Mouse (Mus musculus) frontal cortex, adult 2 months (tissue): ENCODE results near the gene Tmem200b. TPM values are rescaled to one million over a fixed set of nuclear protein-coding genes. Genes with fewer than 3 reads are reported as not detected.

ENCODE experiments used
- DNase-seq, 2 experiments: peaks; one replicate each; pipeline ENCODE4 v3.0.0; 2022; ENCODE audit warnings: low spot score in 1 of 2; ENCODE audit errors: extremely low spot score in 1 of 2
- polyA plus RNA-seq: library from polyadenylated mRNA; depleted of rRNA; stranded (reverse); fragments of >200 nt; gene quantifications from 2 replicates; pipeline ENCODE4 v1.2.3, GENCODE M21; 2012; rRNA removed

The Tmem200b gene
- polyA plus RNA-seq = 3.4 and 5.2 TPM in 2 replicates

DNA sequence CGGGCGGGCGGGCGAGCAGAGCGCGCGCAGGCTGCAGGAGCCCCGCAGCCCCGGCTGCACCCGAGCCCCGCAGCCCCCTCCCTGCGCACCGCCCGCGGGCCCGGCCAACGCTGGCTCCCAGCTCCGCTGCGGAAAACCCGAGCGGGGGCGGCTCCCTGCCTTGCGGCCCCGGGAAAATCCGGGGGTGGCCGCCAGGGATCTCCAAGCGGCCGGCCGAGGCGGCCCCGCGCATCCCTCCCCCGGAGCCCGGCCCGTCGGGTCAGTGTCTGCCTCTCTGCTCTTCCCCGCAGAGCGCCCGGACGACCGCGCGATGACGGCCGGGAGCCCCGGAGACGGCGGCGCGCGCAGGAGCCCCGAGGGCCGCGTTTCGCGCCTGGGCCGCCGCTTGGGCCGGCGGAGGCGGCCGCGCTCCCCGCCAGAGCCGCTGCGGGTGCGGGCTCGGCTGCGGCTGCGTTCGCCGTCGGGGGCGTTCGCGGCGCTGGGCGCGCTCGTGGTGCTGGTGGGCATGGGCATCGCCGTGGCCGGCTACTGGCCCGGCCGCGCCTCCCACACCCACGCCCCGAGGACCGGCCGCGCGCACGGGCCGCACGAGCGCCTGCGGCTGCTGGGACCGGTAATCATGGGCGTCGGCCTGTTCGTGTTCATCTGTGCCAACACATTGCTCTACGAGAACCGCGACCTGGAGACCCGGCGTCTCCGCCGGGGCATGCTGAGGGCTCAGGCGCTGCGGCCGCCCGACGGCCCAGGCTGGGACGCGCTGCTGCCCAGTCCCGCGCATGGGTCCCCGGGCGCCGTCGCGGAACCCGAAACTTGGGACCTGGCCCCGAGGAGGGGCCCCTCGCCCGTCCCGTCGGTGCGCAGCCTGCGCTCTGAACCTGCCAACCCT is at the start of gene Tmem200b:
Tmem200b (plus strand) TSS at position 311 of the 886 bp plus-strand sequence.
- DNase-seq = no peak

DNA sequence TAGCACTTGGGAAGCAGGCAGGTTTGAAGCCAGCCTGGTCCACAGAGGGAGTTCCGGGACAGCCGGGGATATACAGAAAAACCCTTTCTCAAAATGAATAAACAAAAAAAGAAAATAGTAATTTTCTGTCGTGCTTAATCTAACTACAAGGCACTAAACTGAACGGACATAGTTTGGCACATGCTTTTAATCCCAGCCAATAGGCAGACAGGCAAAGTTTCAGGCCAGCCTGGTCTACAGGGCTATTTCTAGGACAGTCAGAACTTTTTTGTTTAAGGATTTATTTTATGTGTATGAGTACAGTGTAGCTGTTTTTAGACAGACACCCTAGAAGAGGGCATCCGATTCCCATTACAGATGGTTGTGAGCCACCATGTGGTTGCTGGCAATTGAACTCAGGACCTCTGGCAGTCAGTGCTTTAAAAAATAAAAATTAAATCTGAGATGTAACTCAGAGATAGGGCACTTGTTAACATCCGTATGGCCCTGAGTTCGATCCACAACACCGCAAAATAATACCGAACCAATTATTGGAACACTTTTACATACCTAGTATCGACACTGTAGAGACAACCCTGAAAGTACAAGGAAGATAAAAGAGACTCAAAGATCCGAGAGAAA is 48.8 kb upstream of the Tmem200b start:
- DNase-seq = peak in 1 of 2 experiments; percentile 11

- DNase-seq = peak; percentile 84 to 90
Measured at GRCm38 (mm10) chr4:131873293-131874168, 48.0 kb upstream of the Tmem200b start, which contains the start of gene Srsf4. Gene Srsf4 (plus strand): TSS chr4:131873617.

DNA sequence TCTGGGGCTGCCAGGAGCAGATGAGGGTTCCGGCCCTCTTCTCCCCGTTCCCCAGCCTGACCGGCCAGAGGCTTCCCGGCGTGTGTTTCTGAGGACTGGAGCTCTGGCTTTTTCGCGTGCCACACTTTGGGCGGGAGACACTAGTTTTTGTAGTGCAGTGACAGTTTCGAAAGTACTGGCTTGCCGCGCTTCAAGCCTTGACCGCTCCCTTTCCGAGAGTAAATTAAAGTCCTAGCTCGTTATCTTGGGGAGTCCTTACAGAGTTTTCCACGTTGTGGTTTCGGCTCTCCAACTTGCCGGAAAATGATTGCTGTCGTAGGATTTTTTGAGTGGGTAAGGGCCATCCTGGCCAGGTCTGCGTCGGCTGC is 47.4 kb upstream of the Tmem200b start:
- no peak for DNase-seq

DNA sequence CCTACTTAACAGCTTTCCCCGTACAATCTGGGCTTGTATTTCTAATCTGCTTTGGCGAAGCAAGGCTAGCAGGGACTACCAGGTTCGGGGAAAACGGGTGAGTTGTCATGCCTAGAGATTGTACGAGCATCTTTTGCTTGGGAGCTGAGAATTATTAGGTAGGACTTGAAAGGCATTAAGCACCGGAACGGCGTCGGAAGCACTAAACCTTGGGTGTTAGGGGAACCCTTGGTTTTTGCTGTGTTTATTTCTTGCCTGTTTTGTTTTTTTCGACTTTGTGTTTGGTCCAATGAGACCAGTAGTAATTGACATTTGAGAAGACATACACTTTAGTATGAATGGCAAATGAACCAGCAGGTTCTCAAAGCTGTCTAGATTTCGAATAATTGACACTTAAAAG is 47.0 kb upstream of the Tmem200b start:
- no peak for DNase-seq

DNA sequence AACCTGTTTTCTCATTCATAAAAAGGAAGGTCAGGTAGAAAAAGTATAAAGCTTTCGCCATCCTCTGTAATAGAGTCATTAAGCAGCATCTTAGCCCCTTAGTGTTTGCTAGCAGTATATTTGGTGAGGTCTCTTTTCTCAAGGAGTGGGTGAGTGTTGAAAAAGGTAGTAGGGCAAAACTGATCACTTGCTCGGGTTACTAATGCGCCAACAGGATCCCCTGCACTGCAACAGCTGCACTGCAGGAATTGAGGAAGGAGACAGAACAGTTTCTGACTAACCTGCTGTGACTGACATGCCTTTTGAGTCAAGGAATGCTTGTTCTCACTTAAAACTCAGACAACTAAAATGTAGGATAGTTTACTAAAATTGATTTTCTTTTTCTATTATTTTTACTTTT is 46.3 kb upstream of the Tmem200b start:
- DNase-seq = no peak

DNA sequence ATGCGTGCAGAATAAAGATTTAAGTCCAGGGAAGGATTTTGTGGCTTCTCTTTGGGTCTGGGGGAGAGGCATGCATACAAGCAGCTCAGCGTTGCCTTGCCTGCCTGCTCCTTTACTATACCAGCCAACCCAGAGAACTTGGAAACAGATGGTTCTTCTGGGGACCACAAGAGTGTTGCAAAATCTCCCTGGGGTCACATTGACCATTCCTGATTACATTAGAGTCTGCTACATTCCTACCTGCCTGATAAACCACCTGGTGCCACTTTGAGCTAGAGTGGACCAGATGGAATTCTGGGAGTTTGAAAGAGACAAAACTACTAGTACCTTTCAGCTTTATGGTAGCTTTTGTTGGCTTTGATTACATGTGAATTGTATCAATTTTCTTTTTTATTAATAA is 44.7 kb upstream of the Tmem200b start:
- no peak for DNase-seq

GRCm38 (mm10) chr4:131879692-131880091 is 41.9 kb upstream of the Tmem200b start:
- no peak for DNase-seq

DNA sequence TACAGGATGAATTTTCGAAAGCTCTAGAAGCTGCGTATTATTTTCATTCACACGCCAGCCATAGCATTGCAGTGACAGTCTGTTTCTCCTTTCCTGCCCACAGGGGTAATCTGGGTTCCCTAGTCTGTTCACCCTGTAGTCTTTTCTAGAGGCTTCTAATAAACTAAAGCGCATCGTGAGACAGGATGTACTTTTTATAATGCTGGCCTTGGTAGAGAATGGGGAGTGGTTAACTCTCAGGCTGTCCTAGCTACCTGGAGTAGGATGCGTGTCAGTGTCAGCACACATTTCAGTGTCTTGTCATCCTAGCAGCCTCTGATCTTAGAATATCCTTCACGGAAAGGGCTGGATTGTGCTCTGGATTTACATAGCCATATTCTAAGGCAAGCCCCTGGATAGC is 40.3 kb upstream of the Tmem200b start:
- no peak for DNase-seq

DNA sequence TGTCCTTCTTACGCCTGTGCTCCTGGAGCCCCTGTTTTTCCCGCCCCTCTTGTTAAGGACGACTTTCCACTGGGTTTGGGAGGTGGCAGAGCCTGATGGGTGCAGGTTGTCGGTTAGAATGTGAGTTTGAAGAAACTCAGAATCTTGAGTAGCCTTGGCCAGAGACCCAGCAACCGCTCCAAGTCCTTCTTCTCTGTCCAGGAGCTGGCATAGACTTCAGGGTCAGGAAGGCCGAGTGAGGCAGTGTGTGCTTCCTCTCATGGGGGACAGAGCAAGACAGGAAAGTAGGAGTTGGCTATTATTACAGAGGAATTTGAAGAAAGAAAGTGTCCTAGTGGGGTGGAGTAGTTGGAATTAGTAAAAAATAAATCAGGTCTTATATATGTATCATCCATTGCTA is 38.0 kb upstream of the Tmem200b start:
- DNase-seq = no peak

GRCm38 (mm10) chr4:131885376-131885775 is 36.2 kb upstream of the Tmem200b start:
- DNase-seq = no peak

DNA sequence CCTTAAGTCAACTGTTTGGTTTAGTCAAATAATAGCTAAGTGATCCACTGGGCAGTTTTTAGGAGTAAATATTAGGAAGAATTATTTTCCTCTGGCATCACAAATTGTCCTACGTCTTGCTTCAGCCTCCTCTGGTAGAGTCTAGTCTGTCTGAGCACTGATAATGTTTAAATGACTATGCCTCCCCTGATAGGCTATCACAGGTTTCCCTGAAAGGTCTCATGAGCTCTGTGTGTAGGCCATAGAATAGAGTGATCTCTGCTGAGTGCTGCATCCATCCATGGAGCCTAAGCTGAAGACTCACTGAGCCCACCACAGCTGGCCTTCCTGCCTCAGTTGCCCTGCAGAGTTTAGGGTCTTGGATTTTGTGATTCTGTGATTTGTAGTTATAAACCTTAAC is 33.0 kb upstream of the Tmem200b start:
- no peak for DNase-seq

DNA sequence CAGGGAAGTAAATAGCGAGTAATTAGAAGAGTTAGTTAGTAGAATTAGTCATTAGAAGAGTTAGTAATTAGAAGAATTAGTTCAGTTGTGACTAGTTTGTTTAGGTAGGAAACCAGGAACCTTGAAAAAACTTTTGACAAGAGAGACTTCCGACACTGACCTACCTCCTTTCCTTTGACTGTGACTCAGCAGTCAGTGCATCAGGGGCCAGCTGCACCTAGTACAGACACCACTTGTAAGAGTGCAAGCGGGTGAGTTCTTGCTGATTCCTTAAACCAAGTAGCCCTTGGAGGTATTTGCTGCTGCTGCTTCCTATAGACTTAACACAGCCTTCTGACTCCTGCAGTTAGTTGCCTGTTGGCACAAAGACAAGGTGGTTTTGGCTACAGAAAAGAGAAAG is 30.9 kb upstream of the Tmem200b start:
- no peak for DNase-seq

- no peak for DNase-seq
Measured at GRCm38 (mm10) chr4:131897109-131897508, 24.5 kb upstream of the Tmem200b start.

DNA sequence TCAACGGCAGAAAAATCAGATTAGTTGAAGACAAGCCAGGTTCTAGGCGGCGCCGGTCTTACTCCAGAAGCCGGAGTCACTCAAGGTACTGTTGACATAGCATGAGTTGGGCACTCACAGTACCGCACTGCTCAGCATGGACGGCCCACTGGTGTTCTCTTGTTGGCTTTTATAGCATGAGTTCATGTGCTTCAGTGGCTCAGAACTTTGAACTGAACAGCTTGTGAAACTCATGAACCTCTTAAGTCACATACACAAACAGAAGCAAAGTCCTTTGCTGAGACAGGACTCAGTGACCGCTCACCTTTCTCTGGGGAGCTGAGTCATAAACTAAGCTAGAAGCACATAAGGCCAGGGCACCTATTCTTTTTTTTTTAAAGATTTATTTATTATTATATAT is 23.8 kb upstream of the Tmem200b start:
- DNase-seq = no peak

GRCm38 (mm10) chr4:131898503-131899179 is 22.9 kb upstream of the Tmem200b start:
- DNase-seq = no peak

DNA sequence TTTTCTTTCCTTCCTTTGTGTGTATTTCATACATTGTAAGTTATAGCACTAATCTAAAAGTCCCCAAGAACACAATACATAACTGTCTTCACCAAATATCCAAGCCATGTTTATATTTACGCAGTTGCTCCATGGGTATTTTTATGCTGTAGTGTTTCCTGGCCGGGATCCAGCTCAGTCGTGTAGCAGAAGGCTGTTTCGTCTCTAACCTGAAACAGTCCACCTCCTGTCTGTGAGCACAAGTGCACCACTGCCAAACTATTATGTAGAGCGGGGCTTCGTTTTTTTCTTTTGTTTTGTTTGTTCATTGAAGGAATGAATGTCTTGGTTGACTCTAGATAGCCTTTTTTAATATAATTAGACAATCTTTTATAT is 22.4 kb upstream of the Tmem200b start:
- DNase-seq = no peak

GRCm38 (mm10) chr4:131901090-131901489 is 20.5 kb upstream of the Tmem200b start:
- no peak for DNase-seq

GRCm38 (mm10) chr4:131904478-131904877 is 17.1 kb upstream of the Tmem200b start:
- peak in 1 of 2 experiments; percentile 59 for DNase-seq

GRCm38 (mm10) chr4:131906423-131906822 is 15.1 kb upstream of the Tmem200b start:
- DNase-seq = no peak
